Comparison of ENCODE assay signal across 18 mouse cellular contexts in genomic region chr17:56100811-56101210, GRCm38 (mm10). TPM values are rescaled to one million over a fixed set of nuclear protein-coding genes. Genes with fewer than 3 reads are reported as not detected.
"Had no signal": no experiment of that assay in that cellular context is flagged by ENCODE, and none has a peak within 500 bp of the region (broad histone marks: within the 10 kb centered on the region; RNA-seq: fewer than 3 reads in every experiment).

No protein-coding gene starts in this region.

- H3K27ac ChIP-seq: kidney, postnatal 0 days; layer of hippocampus, adult 2 months; limb, embryonic 13.5 days; liver, embryonic 12.5 days; midbrain, embryonic 10.5 days; neural tube, embryonic 15.5 days; stomach, postnatal 0 days had no signal

- H3K4me3 ChIP-seq: layer of hippocampus, adult 2 months; limb, embryonic 13.5 days; liver, embryonic 12.5 days; midbrain, embryonic 10.5 days; myocyte; neural tube, embryonic 15.5 days had no signal

- H3K27me3 ChIP-seq: limb, embryonic 13.5 days; liver, embryonic 12.5 days; neural tube, embryonic 15.5 days had no signal

- H3K9ac ChIP-seq: limb, embryonic 13.5 days; liver, embryonic 12.5 days; lung, embryonic 14.5 days; neural tube, embryonic 15.5 days had no signal

- DNase-seq: kidney, postnatal 4 days; lung, embryonic 14.5 days; lung, postnatal 10 days; lung, postnatal 4 days; midbrain, embryonic 14.5 days; right cerebral cortex, adult 18-20 months; right cerebral cortex, postnatal 25 days; thymus, postnatal 4 days had no signal

- H3K4me1 ChIP-seq: limb, embryonic 13.5 days; liver, embryonic 12.5 days; midbrain, embryonic 10.5 days; neural tube, embryonic 15.5 days had no signal

RNA-seq across cellular contexts. Expression of gene Plin5, which starts 16.6 kb away (rescaled TPM):
- polyA plus RNA-seq: limb, embryonic 13.5 days had no signal

RNA-seq across cellular contexts. Expression of gene Lrg1, which starts 21.0 kb away (rescaled TPM):
- total RNA-seq: layer of hippocampus, postnatal 10 days had no signal
- polyA plus RNA-seq: midbrain, embryonic 10.5 days; neural tube, embryonic 11.5 days had no signal
